Comparison of ENCODE assay signal across 42 mouse cellular contexts in the genomic region with DNA sequence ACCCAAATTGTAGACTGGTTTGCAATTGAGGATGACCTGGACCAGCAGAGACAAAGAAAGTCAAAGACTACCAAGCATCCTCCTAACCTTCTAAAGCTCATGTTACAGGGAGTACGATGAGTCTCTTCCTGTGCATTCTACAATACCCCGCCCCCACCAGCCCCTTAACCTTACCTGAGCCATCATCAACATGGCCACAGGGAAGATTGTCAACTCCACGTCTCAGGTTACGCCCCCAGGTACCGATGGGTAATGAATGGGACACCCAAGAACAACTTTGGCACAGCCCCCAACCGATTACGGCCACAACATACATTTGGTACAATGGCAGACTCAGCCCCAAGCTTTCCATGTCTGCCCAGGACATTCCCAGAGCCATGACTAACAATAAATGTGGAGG. TPM values are rescaled to one million over a fixed set of nuclear protein-coding genes. Genes with fewer than 3 reads are reported as not detected.
"Had no signal": no experiment of that assay in that cellular context is flagged by ENCODE, and none has a peak within 500 bp of the region (broad histone marks: within the 10 kb centered on the region; RNA-seq: fewer than 3 reads in every experiment).

No protein-coding gene starts in this region.

- DNase-seq: heart, postnatal 10 days; heart, postnatal 14 days; heart, postnatal 36 days; heart, postnatal 4 days; kidney, adult 11 months; kidney, adult 18-20 months; kidney, adult 2 months; kidney, adult 8-10 months; kidney, adult 9 months; kidney, postnatal 10 days; kidney, postnatal 14 days; kidney, postnatal 25 days; kidney, postnatal 36 days; kidney, postnatal 4 days; layer of hippocampus, adult 9-11 months; layer of hippocampus, postnatal 36 days had no signal

- H3K27me3 ChIP-seq: heart, embryonic 15.5 days; hindbrain, embryonic 12.5 days; hindbrain, embryonic 13.5 days; hindbrain, embryonic 15.5 days; intestine, embryonic 15.5 days had no signal

- H3K9me3 ChIP-seq: heart, embryonic 12.5 days; heart, embryonic 13.5 days; heart, embryonic 15.5 days; hindbrain, embryonic 10.5 days; hindbrain, embryonic 12.5 days; hindbrain, embryonic 13.5 days; hindbrain, embryonic 15.5 days; intestine, embryonic 15.5 days; kidney, embryonic 15.5 days had no signal

- H3K4me1 ChIP-seq: heart, embryonic 12.5 days; heart, embryonic 13.5 days; heart, embryonic 15.5 days; hindbrain, embryonic 10.5 days; hindbrain, embryonic 12.5 days; hindbrain, embryonic 13.5 days; hindbrain, embryonic 15.5 days; intestine, embryonic 15.5 days; kidney, embryonic 15.5 days had no signal

- H3K36me3 ChIP-seq: heart, embryonic 12.5 days; heart, embryonic 13.5 days; heart, embryonic 15.5 days; hindbrain, embryonic 10.5 days; hindbrain, embryonic 12.5 days; hindbrain, embryonic 13.5 days; hindbrain, embryonic 15.5 days; intestine, embryonic 15.5 days; kidney, embryonic 15.5 days had no signal

- H3K4me3 ChIP-seq: heart, embryonic 12.5 days; heart, embryonic 13.5 days; heart, embryonic 15.5 days; hindbrain, embryonic 10.5 days; hindbrain, embryonic 12.5 days; hindbrain, embryonic 13.5 days; hindbrain, embryonic 15.5 days; intestine, embryonic 15.5 days; kidney, embryonic 15.5 days; layer of hippocampus, adult 2 months; left cerebral cortex, adult 2 months had no signal

- H3K9ac ChIP-seq: heart, embryonic 12.5 days; heart, embryonic 13.5 days; heart, embryonic 15.5 days; hindbrain, embryonic 12.5 days; hindbrain, embryonic 13.5 days; hindbrain, embryonic 14.5 days; hindbrain, embryonic 15.5 days; intestine, embryonic 15.5 days; kidney, embryonic 15.5 days had no signal

- H3K27ac ChIP-seq: heart, embryonic 13.5 days; heart, embryonic 15.5 days; hindbrain, embryonic 10.5 days; hindbrain, embryonic 12.5 days; hindbrain, embryonic 13.5 days; hindbrain, embryonic 14.5 days; hindbrain, embryonic 15.5 days; hindbrain, postnatal 0 days; intestine, embryonic 15.5 days; kidney, embryonic 15.5 days; kidney, postnatal 0 days; layer of hippocampus, adult 2 months; left cerebral cortex, adult 2 months had no signal

RNA-seq across cellular contexts. Expression of gene Acsbg2, which starts 33.7 kb away (rescaled TPM):
- polyA plus RNA-seq: heart, embryonic 11.5 days; heart, embryonic 12.5 days; heart, embryonic 13.5 days; heart, embryonic 14.5 days; heart, embryonic 15.5 days; heart, embryonic 16.5 days; hindbrain, embryonic 10.5 days; hindbrain, embryonic 11.5 days; hindbrain, embryonic 12.5 days; hindbrain, embryonic 14.5 days; hindbrain, embryonic 15.5 days; hindbrain, embryonic 16.5 days; hindbrain, postnatal 0 days; inflammation-experienced regulatory T-cells, adult 6 months; intestine, embryonic 14.5 days; intestine, embryonic 15.5 days; intestine, embryonic 16.5 days; intestine, postnatal 0 days; kidney, embryonic 14.5 days; kidney, embryonic 15.5 days; kidney, embryonic 16.5 days; kidney, postnatal 0 days; large intestine, adult 2 months had no signal
